Mouse (Mus musculus) central nervous system, embryonic 11.5 days (tissue): ENCODE results near the gene Vmn1r138. TPM values are rescaled to one million over a fixed set of nuclear protein-coding genes. Genes with fewer than 3 reads are reported as not detected.

Source experiments
- polyA plus RNA-seq: library from polyadenylated mRNA; depleted of rRNA; stranded (reverse); fragments of >200 nt; gene quantifications from 2 replicates; pipeline ENCODE4 v1.2.3, GENCODE M21; 2012; rRNA removed

Gene Vmn1r138
- polyA plus RNA-seq = not detected in 2 replicates

DNA sequence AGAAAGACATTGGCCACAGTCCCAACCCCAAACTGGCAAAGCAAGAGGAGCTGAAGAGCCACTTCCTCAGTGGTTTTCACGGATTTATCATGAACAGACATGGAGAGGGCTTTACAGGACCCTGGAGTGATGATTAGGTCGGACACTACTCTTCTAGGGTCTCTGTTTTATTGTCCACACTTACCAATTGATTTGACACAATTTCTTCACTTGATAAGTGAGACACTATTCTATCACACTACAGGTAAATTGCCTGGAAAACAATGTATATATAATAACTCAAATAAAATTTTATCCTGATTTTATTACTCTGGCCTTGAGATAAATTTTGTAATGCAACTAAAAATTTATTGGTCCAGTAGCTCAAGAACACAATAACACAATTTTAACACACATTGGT, at the start of gene Vmn1r138:
TSS of gene Vmn1r138 (minus strand) at position 101 of the 400 bp plus-strand sequence.

DNA sequence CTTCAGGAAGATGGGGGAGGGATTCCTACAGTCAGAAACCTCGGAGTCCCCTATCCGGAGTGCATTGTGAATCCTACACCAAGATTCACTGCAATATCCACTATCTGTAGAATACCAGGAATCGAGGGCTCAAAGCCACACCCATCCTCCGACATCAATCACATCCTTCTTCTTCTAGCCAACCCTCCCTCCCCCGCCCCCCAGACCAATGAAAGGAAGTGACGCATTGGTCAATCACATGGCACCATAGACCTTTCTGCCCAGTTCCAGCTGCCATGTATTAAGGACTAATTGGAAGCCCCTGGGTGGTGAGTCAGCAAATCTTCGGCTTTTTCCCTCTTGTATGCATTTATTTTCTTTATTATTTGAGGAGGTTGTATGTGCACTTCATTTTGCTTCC, 40.1 kb upstream of the Vmn1r138 start, which contains the start of gene Vmn1r139:
TSS of gene Vmn1r139 (plus strand) at position 301 of the 400 bp plus-strand sequence.

DNA sequence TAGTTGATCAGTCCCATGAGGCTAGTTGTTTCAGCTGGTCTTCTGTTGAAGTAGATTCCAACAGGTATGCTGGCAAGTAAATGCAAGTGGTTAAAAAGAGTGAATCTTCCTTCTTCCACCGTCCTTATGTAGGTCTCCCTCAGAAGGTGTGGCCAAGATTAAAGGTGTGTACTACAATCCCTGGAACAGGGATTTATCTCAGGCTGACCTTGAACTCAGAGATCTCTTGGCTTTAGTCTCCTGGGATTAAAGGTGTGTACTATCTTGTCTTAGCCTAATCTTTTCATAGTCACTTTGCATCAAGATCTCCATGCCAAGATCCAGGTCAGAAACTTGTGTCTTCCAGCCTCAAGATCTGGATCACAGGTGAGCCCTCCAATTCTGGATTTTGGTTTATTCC, 27.5 kb upstream of the Vmn1r138 start, which contains the start of gene Gm6176:
TSS of gene Gm6176 (minus strand) at position 101 of the 400 bp plus-strand sequence.

DNA sequence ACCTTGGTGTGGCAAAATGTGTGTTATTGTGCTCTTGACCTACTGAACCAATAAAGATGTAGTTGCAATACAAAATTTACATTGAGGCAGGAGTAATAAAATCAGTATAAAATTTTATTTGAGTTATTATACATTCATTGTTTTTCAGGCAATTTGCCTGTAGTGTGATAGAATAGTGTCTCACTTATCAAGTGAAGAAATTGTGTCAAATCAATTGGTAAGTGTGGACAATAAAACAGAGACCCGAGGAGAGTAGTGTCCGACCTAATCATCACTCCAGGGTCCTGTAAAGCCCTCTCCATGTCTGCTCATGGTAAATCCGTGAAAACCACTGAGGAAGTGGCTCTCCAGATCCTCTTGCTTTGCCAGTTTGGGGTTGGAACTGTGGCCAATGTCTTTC, 34.4 kb downstream of the Vmn1r138 start, which contains the start of gene Vmn1r137:
TSS of gene Vmn1r137 (plus strand) at position 301 of the 400 bp plus-strand sequence.

Other genes starting within 250 kb of the Vmn1r138 start
- gene Gm4177, start 232.2 kb downstream of the Vmn1r138 start, polyA plus RNA-seq = not detected in 2 replicates
- not detected in 2 replicates for gene Vmn1r135, start 196.5 kb downstream of the Vmn1r138 start, polyA plus RNA-seq
- gene Gm5725, start 184.6 kb downstream of the Vmn1r138 start, polyA plus RNA-seq = not detected in 2 replicates
- gene Gm5891, start 107.6 kb downstream of the Vmn1r138 start, polyA plus RNA-seq = not detected in 2 replicates
- gene Vmn1r137, start 34.3 kb downstream of the Vmn1r138 start, polyA plus RNA-seq = not detected in 2 replicates
- not detected in 2 replicates for gene Gm6176, start 27.4 kb upstream of the Vmn1r138 start, polyA plus RNA-seq
- not detected in 2 replicates for gene Vmn1r139, start 40.2 kb upstream of the Vmn1r138 start, polyA plus RNA-seq
- gene Gm16451, start 89.3 kb upstream of the Vmn1r138 start, polyA plus RNA-seq = not detected in 2 replicates
- gene Gm10666, start 105.8 kb upstream of the Vmn1r138 start, polyA plus RNA-seq = not detected in 2 replicates
- not detected in 2 replicates for gene Vmn1r142, start 135.1 kb upstream of the Vmn1r138 start, polyA plus RNA-seq
- not detected in 2 replicates for gene Vmn1r143, start 160.5 kb upstream of the Vmn1r138 start, polyA plus RNA-seq
- gene Gm8653, start 172.4 kb upstream of the Vmn1r138 start, polyA plus RNA-seq = not detected in 2 replicates
- gene Gm8453, start 200.6 kb upstream of the Vmn1r138 start, polyA plus RNA-seq = not detected in 2 replicates